In the genomic region with DNA sequence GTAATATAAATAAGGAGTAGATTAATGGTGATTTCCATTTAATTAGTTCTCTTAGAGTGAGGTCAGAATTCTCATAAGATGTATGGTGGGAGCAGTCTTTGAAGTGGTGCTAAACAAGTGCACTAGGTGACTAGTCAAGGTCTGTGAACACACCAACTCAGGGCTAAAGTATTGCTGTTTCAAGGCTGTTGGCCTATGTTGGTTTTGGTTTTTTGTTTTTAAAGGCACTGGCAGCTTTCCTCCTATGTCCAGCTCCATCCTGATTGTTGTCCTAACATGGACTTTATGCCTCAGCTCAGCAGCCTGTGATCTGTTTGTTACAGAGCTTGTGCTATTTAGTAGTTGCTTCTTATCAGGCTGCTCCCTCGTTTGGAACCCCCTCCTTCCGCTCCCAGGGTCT, we compare ENCODE assay signal across 22 mouse cellular contexts.
"Had no signal": no experiment of that assay in that cellular context is flagged by ENCODE, and none has a peak within 500 bp of the region (broad histone marks: within the 10 kb centered on the region; RNA-seq: fewer than 3 reads in every experiment).

No protein-coding gene starts in this region.

- H3K9me3 ChIP-seq: heart, embryonic 10.5 days; hindbrain, embryonic 10.5 days; hindbrain, embryonic 12.5 days; intestine, embryonic 15.5 days; limb, embryonic 10.5 days; limb, embryonic 12.5 days; liver, embryonic 13.5 days had no signal

- ATAC-seq: inflammation-experienced regulatory T-cells, adult 6 months; intestine, postnatal 0 days had no signal

- H3K4me2 ChIP-seq: hindbrain, embryonic 12.5 days; hindbrain, embryonic 14.5 days; intestine, embryonic 15.5 days; limb, embryonic 12.5 days; liver, embryonic 13.5 days had no signal

- H3K4me3 ChIP-seq: gastrocnemius, adult 2 months; heart, adult 2 months; heart, embryonic 10.5 days; hindbrain, embryonic 10.5 days; hindbrain, embryonic 12.5 days; intestine, embryonic 15.5 days; left cerebral cortex, adult 2 months; limb, embryonic 10.5 days; limb, embryonic 12.5 days; liver, embryonic 13.5 days had no signal

- H3K9ac ChIP-seq: hindbrain, embryonic 12.5 days; hindbrain, embryonic 14.5 days; intestine, embryonic 15.5 days; limb, embryonic 12.5 days; liver, embryonic 13.5 days had no signal

- H3K36me3 ChIP-seq: heart, embryonic 10.5 days; hindbrain, embryonic 12.5 days; intestine, embryonic 15.5 days; limb, embryonic 10.5 days; limb, embryonic 12.5 days; liver, embryonic 13.5 days had no signal

- H3K27me3 ChIP-seq: hindbrain, embryonic 12.5 days; intestine, embryonic 15.5 days; limb, embryonic 12.5 days; liver, embryonic 13.5 days had no signal

- H3K27ac ChIP-seq: gastrocnemius, adult 2 months; heart, adult 2 months; heart, embryonic 10.5 days; hindbrain, embryonic 10.5 days; hindbrain, embryonic 12.5 days; hindbrain, embryonic 14.5 days; intestine, embryonic 15.5 days; left cerebral cortex, adult 2 months; limb, embryonic 10.5 days; limb, embryonic 12.5 days had no signal

- DNase-seq: gastrocnemius, adult 2 months; gastrocnemius, postnatal 10 days; gastrocnemius, postnatal 25 days; heart, adult 2 months; heart, postnatal 10 days; heart, postnatal 4 days; kidney, adult 18-20 months; kidney, adult 8-10 months; kidney, postnatal 10 days; kidney, postnatal 25 days; kidney, postnatal 4 days; liver, embryonic 13.5 days had no signal
